Mouse (Mus musculus): Measurements from ENCODE around the gene Bard1. TPM values are rescaled to one million over a fixed set of nuclear protein-coding genes. Genes with fewer than 3 reads are reported as not detected.

The Bard1 gene
- total and polyA plus RNA-seq, 3 experiments, result 8.1 to 10.9 TPM; not detected in 1

DNA sequence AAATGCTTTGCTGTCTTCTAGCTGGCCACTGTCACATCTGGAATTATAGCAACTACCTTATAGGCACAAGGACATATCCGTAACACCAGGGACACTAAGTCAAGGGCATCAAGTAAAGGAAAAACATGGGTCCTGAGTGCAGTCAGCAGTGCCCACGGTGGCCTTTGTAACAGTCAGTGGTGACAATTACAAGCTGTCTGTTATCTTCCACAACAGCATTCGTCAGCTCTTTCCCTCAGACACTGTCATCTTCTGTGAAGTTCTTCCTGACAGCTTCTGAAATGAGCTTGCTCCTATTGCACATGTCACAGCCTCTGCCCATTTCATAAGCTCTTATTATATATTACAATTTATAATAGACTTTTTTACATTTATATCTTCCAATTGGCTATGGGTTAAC lies 50.7 kb downstream of the Bard1 start:
- no peak overlapping the region for H3K9ac ChIP-seq (ENCODE audit: control insufficient read depth, low read depth, low read length, poor library complexity, severe bottlenecking)
- no peaks in the 10 kb centered on the region; the same call in 1 of the 2 replicates for H3K79me2 ChIP-seq (ENCODE audit: control insufficient read depth, insufficient read depth, low read length, poor library complexity)
- TF ChIP-seq CHD1 (IDR thresholded peaks at IDR 0.05; ENCODE audit: low read depth, low read length) (no peak), GABPA (IDR thresholded peaks at IDR 0.05; ENCODE audit: low read depth, low read length) (no peak), POLR2AphosphoS5 (IDR thresholded peaks at IDR 0.05; ENCODE audit: borderline replicate concordance, low read depth, low read length) (no peak), MAX (IDR thresholded peaks at IDR 0.05; ENCODE audit: low read length) (no peak), MEF2A (IDR thresholded peaks at IDR 0.05; ENCODE audit: extremely low read depth, insufficient replicate concordance, low read depth, low read length, poor library complexity, severe bottlenecking) (no peak), UBTF (IDR thresholded peaks at IDR 0.05; ENCODE audit: borderline replicate concordance, insufficient read depth, low read depth, low read length) (no peak), RAD21 (IDR thresholded peaks at IDR 0.05; ENCODE audit: low read depth, low read length) (no peak), MXI1 (IDR thresholded peaks at IDR 0.05; ENCODE audit: low read depth, low read length) (no peak), NRF1 (IDR thresholded peaks at IDR 0.05; ENCODE audit: insufficient read depth, low read depth, low read length, poor library complexity, severe bottlenecking) (no peak)
- no peaks in the 10 kb centered on the region for H3K27me3 ChIP-seq (ENCODE audit: control insufficient read depth in 1 of 2, insufficient read depth in 2 of 2, low read length in 2 of 2)
- DNase-seq (ENCODE audit: low read depth, low spot score), result no peak
- H3K9me3 ChIP-seq (replicated peaks; ENCODE audit: insufficient read depth, low read length), result no peaks in the 10 kb centered on the region
- H3K27ac ChIP-seq (ENCODE audit: control insufficient read depth, low read depth, low read length), result no peak overlapping the region
- H3K36me3 ChIP-seq (ENCODE audit: control insufficient read depth in 1 of 2, insufficient read depth in 2 of 2, low read length in 2 of 2), result peaks cover 2 to 18% of the 10 kb centered on the region in 2 experiments; a peak in 3 of 4 replicates
- no peak overlapping the region for H3K4me3 ChIP-seq (ENCODE audit: control insufficient read depth in 1 of 2, insufficient read depth in 1 of 2, low read depth in 2 of 2, low read length in 2 of 2)
- 0 out of 4 replicates have a peak, but pooled peaks cover 0 to 4% of the 10 kb centered on the region in 2 experiments for H3K4me1 ChIP-seq (ENCODE audit: control insufficient read depth in 1 of 2, insufficient read depth in 2 of 2, low read length in 2 of 2)

DNA sequence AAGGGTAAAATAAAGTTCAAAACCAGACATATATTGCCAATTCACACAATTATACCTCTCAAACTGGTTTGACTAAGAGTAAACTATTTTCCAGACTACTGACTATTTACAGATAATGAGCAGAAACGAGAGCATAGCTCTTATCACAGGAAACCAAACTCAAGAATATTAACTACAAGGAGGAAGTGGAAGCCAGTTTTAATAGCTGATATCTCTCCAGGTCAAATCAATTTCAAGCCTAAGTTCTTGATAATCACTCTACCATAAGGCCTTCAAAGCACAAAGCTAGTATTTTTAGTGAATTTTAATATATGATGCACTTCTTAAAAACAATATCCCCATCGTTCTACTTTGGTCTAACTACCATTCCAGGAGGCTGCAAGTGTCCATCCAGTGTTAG lies 57.8 kb downstream of the Bard1 start:
- Histone ChIP-seq H3K27ac (ENCODE audit: control insufficient read depth, low read depth, low read length) (peak overlapping the region; percentile 51), H3K4me3 (ENCODE audit: control insufficient read depth in 1 of 2, insufficient read depth in 1 of 2, low read depth in 2 of 2, low read length in 2 of 2) (no peak overlapping the region), H3K4me1 (ENCODE audit: control insufficient read depth in 1 of 2, insufficient read depth in 2 of 2, low read length in 2 of 2) (peaks cover 9 to 13% of the 10 kb centered on the region in 2 experiments), H3K9ac (ENCODE audit: control insufficient read depth, low read depth, low read length, poor library complexity, severe bottlenecking) (no peak overlapping the region), H3K27me3 (ENCODE audit: control insufficient read depth in 1 of 2, insufficient read depth in 2 of 2, low read length in 2 of 2) (no peaks in the 10 kb centered on the region), H3K79me2 (ENCODE audit: control insufficient read depth, insufficient read depth, low read length, poor library complexity) (no peaks in the 10 kb centered on the region), H3K36me3 (ENCODE audit: control insufficient read depth in 1 of 2, insufficient read depth in 2 of 2, low read length in 2 of 2) (peaks cover 16 to 21% of the 10 kb centered on the region in 2 experiments), H3K9me3 (replicated peaks; ENCODE audit: insufficient read depth, low read length) (no peaks in the 10 kb centered on the region)
- DNase-seq (ENCODE audit: low read depth, low spot score), result peak; percentile 65
- TF ChIP-seq POLR2A (IDR thresholded peaks at IDR 0.05; ENCODE audit: control insufficient read depth in 1 of 2, insufficient read depth in 1 of 2, low read depth in 1 of 2, low read length in 2 of 2, poor library complexity in 1 of 2) (no peak), POLR2AphosphoS5 (IDR thresholded peaks at IDR 0.05; ENCODE audit: borderline replicate concordance, low read depth, low read length) (no peak), SIN3A (IDR thresholded peaks at IDR 0.05; ENCODE audit: low read length) (peak; percentile 79), NELFE (IDR thresholded peaks at IDR 0.05; ENCODE audit: low read depth, low read length) (no peak), ZNF384 (IDR thresholded peaks at IDR 0.05; ENCODE audit: low read depth, low read length) (no peak), RAD21 (IDR thresholded peaks at IDR 0.05; ENCODE audit: low read depth, low read length) (no peak), ETS1 (IDR thresholded peaks at IDR 0.05; ENCODE audit: low read depth, low read length) (peak; percentile 82), HCFC1 (IDR thresholded peaks at IDR 0.05; ENCODE audit: low read depth, low read length) (0 out of 2 replicates have a peak, but pooled peaks have one; percentile 33), ZMIZ1 (IDR thresholded peaks at IDR 0.05; ENCODE audit: low read depth, low read length) (no peak), UBTF (IDR thresholded peaks at IDR 0.05; ENCODE audit: borderline replicate concordance, insufficient read depth, low read depth, low read length) (no peak), TCF12 (IDR thresholded peaks at IDR 0.05; ENCODE audit: low read depth, low read length) (peak; percentile 96), MAZ (IDR thresholded peaks at IDR 0.05; ENCODE audit: low read depth, low read length) (no peak), ZKSCAN1 (IDR thresholded peaks at IDR 0.05; ENCODE audit: low read depth, low read length) (no peak), CHD2 (IDR thresholded peaks at IDR 0.05; ENCODE audit: low read length) (no peak; the same call in 1 of the 2 replicates), USF1 (IDR thresholded peaks at IDR 0.05; ENCODE audit: low read depth, low read length) (no peak), BHLHE40 (IDR thresholded peaks at IDR 0.05; ENCODE audit: borderline replicate concordance, low read depth, low read length) (peak; percentile 88), E2F4 (IDR thresholded peaks at IDR 0.05; ENCODE audit: borderline replicate concordance, low read depth, low read length) (no peak), MEF2A (IDR thresholded peaks at IDR 0.05; ENCODE audit: extremely low read depth, insufficient replicate concordance, low read depth, low read length, poor library complexity, severe bottlenecking) (no peak), MAX (IDR thresholded peaks at IDR 0.05; ENCODE audit: low read length) (no peak), ELF1 (IDR thresholded peaks at IDR 0.05; ENCODE audit: low read depth, low read length) (no peak), SMC3 (IDR thresholded peaks at IDR 0.05; ENCODE audit: low read depth, low read length) (no peak), TBP (IDR thresholded peaks at IDR 0.05; ENCODE audit: low read depth, low read length) (no peak), USF2 (IDR thresholded peaks at IDR 0.05; ENCODE audit: borderline replicate concordance in 1 of 2, insufficient read depth in 1 of 2, low read depth in 1 of 2, low read length in 2 of 2) (no peak), TAL1 (IDR thresholded peaks at IDR 0.05; ENCODE audit: low read length) (peak; percentile 68), MXI1 (IDR thresholded peaks at IDR 0.05; ENCODE audit: low read depth, low read length) (no peak), MAFK (IDR thresholded peaks at IDR 0.05; ENCODE audit: borderline replicate concordance, low read depth, low read length) (0 out of 2 replicates have a peak, but pooled peaks have one; percentile 53), CHD1 (IDR thresholded peaks at IDR 0.05; ENCODE audit: low read depth, low read length) (no peak), NRF1 (IDR thresholded peaks at IDR 0.05; ENCODE audit: insufficient read depth, low read depth, low read length, poor library complexity, severe bottlenecking) (no peak)

Measured in MEL (cell line).